Mouse (Mus musculus) lung, postnatal 25 days (tissue): ENCODE results near the gene Neb.

Source experiments
- DNase-seq: peaks from one replicate; pipeline ENCODE4 v3.0.0; 2022; ENCODE audit warnings: low spot score

The Neb gene

GRCm38 (mm10) chr2:52372480-52372879 is 5.8 kb downstream of the Neb start:
- peak; percentile 32 for DNase-seq

DNA sequence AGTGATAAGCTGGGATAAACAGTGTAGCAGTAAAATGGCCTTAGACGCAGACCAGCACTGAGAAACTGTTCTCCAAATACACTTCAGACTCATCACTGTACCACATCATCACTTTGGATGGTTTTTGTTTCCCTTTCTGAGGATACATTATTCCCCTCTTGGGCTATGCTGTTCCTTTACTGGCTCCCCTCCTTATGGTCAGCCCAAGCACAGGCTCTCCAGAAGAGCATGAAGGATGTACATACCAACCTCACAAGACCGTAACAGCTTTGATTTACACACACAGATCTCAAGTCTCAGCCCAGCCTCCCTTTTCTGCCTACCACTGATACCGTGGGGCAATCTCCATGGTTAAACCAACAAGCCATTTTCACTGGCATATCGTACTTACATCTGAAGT is 6.2 kb downstream of the Neb start:
- DNase-seq: no peak

DNA sequence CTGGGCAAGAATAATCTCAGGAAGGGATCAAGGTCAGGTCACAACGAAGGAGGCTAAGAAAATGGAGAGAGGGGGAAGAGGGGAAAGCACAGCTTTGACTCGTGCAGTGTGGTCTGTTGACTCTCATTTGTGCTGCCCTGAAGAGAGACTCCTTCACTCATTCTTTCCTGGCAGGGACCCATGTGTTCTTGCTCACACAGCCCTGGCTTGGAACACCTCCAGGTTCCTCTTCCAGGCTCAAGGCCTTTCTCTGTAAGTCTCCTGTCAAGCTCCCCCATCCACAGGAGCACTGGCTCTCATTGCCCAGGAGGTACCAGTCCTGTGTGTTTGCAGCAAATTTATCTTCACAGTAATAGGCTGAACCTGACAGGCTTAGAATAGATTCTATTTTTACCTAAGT is 7.2 kb downstream of the Neb start:
- peak; percentile 42 for DNase-seq

DNA sequence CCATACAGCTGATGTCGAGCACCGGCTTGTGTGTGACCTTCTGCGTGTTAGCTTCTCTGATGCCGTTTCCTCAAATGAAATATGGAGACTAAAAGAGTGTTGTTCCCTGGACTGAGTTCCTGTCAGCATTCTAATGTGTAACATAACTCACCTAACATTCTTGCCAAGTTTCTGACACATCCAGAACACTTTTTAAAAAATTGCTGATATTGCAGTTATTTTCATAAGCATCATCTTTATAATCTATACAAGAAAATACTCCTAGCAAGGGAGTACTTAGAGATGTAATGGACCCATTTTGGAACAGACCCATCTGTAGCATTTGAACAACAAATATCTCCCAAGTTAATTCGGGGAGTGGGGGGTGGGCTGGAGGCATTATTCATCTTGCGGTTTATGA is 8.7 kb downstream of the Neb start:
- no peak for DNase-seq

GRCm38 (mm10) chr2:52367665-52368064 is 10.6 kb downstream of the Neb start:
- DNase-seq: no peak

DNA sequence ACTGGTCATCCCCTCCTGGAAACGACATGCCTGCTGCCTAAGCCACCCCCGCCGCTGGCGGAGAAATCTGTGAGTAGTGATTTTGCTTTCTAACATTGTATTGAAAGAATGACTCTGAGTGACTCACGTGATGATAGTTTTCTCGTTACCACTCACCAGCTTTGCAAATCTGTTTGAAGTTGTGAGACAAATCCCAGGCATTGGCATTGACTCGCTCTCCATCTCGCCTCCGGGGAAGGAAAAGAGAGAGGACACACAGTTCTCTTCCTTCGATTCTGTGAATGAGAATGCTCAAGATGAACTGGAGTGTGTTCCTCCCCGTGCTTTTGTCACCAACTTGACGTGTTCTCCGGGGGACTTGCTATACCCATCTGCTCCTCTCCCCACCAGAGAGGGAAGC is 11.0 kb downstream of the Neb start:
- no peak for DNase-seq

DNA sequence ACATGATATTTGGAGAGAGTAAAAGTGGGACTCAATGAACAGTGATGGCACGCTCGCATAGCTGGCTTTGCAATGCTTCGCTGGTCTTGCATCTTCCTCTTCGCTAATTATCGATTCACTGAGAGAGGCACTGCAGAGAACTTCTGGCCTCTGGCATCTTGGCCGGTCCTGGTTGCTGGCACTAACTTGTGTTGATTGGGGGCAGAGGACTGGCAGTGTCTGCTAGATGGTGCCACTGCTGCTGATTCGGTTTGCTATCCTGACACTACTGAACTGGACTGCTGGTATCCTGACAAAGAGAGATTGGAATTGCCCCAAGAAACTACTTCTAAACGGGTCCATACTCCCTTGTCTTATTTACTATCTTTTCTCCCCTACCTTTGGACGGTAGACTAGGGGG is 17.2 kb downstream of the Neb start:
- DNase-seq: no peak

DNA sequence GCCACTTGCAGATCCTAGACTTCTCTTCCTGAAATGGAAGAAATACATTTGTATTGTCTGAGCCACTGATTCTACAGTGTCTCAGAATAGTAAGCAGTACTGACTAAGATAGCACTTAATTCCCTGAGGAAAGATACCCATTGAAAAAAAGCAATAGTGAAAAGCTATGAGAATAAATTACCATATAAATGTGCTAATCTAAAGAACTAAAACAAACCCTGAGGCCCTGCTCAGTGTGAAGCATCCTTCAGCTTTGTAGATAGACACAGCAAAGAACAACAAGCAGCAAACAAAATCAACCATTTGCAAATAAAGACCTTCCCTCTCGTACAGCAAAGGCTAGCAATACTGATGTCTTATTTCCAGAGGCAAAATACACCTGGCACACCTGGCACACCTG is 18.6 kb downstream of the Neb start:
- no peak for DNase-seq

GRCm38 (mm10) chr2:52358156-52358555 is 20.1 kb downstream of the Neb start:
- DNase-seq: no peak

DNA sequence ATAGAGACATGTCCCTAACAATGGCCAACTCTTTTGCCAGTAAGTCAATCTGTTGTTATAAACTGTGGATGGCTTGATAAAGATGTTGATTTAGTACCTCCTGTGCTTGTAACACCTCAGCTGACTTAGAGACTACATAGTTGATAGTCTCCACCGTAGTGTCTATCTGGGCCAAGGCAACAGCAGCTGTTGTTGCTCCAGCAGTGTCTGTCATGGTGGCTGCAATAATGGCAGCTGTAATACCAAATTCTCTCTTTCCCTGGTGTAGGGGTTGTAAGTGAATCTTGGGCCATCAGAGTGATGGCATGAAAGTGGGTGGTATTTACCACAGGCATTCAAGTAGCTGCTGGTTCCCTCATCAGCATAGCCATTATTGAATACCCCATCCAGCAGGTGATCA is 27.2 kb downstream of the Neb start:
- DNase-seq: no peak

- no peak for DNase-seq
These were observed 37.3 kb downstream of the Neb start for GRCm38 (mm10) chr2:52340990-52341389.

- no peak for DNase-seq
These were observed 42.7 kb downstream of the Neb start for GRCm38 (mm10) chr2:52335556-52335955.

- no peak for DNase-seq
These were observed 43.2 kb downstream of the Neb start for GRCm38 (mm10) chr2:52335087-52335486.

DNA sequence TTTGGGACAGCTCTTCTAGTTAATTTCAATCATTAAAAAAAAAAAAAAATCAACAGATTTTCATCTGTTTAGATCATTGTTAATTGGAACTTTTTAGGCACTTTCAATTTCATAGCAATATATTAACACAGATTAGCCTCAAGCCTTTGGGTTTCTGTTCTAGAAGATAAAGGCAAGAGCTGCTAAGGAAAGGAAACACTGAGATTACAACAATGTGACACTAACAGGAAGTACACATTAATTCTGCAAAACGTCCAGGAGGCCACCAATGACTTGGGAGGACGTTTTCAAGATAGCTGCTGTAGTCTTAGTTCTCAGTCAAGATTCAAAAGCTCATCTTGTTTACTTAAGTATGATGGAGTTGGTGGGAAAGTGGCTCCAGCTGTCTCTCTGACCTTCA is 44.7 kb downstream of the Neb start:
- no peak for DNase-seq

- no peak for DNase-seq
These were observed 46.5 kb downstream of the Neb start for GRCm38 (mm10) chr2:52331761-52332160.

DNA sequence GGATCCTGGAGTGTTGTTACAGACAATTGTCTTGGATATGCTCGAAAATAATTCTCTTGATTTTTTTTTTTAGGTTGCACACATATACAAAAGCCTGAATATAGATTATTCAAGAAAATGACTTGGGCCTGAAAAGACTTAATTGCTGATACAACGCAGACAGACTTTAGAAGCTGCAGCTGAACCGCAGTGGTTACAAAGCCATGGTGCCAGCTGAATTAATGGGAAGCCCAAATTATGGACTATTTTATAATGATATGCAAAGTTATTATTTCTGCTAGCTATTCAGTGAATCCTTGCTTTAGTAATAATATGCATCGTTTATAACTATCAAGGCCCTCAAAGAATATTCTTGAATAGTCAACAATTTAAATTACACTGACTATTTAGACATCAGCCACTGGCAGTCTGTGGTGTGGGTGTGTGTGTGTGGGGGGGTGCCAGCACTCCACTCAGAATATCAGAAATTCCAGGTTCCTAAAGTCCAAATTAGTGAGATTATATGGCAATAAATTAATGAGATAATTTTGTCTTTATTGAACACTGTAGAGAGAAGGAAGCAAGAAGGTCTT is 50.9 kb downstream of the Neb start:
- no peak for DNase-seq

DNA sequence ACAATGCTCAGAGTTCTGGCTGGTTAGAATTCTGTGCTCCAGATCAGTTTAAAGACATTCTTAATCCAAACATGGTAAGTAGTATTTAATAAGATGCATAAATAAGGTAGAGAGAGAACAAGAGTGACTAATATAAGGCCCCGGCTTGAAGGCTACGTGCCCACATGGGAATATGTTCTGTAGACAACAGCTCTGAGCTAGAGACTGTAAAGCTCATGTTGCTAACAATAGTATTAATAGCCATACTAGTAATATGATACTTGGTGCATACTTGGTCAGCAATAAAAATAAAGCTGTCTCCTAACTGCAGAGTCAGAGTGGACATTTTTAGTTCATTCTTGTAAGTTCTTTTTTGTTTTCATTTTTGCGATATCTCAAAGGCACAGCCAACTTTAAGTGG is 56.4 kb downstream of the Neb start:
- DNase-seq: no peak

DNA sequence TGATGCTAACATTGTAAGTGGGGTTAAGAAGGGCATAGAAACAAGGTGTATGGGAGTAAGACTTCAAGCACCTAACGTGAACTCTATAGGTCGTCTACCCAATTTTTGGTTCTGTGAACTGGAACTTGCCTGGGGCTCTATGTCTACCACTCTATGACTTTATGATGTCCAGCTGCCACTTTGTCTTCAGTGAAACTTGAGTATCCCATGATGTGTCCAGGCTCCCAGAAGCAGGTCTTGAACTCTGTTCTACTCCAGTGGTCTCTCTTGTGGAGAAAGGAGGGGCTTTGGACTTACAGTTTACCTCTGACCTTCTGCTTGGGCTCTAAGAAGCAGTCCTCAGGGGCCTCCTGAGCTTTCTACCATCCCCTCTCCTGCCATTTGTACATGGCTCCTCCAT is 58.1 kb downstream of the Neb start:
- no peak for DNase-seq

DNA sequence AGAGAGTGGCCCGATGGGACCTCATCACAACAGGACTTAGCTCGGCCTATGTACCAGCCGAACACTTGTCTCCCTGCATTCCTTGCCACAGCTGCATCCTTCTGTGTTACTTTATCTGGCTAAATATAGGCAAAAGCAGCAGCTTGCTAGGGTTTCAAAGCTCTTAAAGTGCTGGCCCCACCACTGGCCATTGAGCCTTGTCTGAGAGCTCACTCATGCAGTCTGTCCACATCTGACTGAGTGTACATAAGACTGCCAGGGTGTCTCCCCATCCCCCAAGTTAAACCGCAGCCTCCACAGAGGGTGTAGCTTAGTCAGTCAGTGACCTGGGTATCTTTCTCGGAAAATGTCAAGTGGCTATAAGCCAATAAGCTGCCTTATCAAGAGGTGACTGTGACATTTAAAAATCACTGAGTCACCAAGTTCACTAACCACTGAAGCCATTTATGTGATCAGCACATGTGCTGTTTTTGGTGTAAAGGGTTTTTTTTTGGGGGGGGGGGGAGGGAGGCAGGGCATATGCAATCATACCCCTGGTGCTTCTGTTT is 59.2 kb downstream of the Neb start:
- no peak for DNase-seq

GRCm38 (mm10) chr2:52317471-52317870 is 60.8 kb downstream of the Neb start:
- DNase-seq: no peak

GRCm38 (mm10) chr2:52315737-52316136 is 62.5 kb downstream of the Neb start:
- DNase-seq: no peak

DNA sequence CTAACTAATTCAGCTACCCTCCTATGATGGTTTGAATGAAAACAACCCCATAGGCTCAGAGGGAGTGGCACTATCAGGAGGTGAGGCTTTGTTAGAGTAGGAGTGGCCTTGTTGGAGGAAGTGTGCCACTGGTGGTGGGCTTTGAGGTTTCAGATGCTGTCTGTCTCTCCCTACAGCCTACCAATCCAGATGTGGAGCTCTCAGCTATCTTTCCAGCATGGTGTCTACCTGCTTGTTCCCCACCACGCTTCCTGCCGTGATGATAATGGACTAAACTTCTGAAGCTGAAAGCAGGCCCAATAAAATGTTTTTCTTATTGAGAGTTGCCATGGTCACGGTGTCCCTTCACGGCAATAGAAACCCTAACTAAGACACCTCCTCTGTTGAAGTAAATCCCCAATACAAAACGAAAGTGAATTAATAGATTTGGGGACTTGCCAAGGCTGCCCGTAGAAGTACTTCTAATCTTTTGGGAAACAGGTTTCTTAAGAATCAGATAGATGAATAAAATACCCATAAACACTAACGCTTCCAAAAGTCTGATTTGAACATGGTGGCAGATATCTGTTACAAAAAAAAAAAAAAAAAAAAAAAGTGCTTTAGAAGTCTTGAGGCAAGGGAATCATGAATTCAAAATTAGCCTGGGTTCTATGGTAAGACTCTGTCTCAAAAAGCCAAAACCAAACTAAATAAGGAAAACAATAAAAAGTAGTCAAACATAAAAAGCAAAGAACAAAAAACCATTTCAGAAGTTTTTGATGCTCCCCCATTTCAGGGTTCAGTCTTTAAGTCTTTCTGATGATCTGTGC is 63.1 kb downstream of the Neb start:
- DNase-seq: no peak

GRCm38 (mm10) chr2:52310757-52311156 is 67.5 kb downstream of the Neb start:
- no peak for DNase-seq

DNA sequence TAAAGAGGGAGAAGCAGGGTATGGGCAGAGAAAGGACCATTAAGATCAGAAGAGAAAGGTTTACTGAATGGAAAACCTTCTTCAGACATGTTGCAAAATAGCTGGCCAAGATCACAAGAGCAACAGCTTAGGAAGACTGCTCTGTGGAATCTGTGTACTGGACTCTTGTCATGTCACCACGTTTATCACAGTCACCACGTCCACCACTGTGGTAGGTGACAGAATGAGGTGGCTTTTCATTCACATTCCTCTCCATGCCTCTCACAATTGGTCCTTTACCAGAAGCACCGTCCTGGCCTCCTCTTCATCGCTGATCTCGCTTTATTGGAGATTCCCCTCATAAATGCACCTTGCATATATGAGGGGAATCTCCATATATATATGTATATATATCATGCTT is 71.6 kb downstream of the Neb start:
- no peak for DNase-seq
